Comparison of ENCODE assay signal across 18 mouse cellular contexts in the genomic region with DNA sequence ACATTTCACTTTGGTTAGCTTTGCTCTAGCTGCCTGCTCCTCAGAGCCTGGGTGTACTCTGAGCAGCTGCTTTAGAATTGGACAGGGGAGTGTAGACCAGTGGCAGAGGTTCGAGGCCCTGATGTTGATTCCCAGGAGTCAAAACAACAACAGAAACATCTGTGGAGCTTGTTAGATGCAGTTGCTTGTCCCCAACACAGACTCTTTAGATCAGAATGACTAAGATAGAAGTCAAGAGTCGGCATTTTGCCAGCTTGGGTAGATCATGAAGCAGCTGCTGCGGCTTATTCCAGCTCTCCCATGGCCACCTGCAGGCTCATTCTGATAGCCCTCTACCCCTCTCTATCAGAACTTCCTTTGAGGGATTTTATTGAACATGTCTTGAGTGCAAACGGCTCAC.
"Had no signal": no experiment of that assay in that cellular context is flagged by ENCODE, and none has a peak within 500 bp of the region (broad histone marks: within the 10 kb centered on the region; RNA-seq: fewer than 3 reads in every experiment).

No protein-coding gene starts in this region.

- DNase-seq: liver, postnatal 0 days; lung, adult 2 months; lung, postnatal 14 days; lung, postnatal 36 days; right cerebral cortex, postnatal 25 days; right cerebral cortex, postnatal 4 days; thymus, adult 2 months; thymus, postnatal 25 days had no signal

- ATAC-seq: liver, postnatal 0 days; lung, postnatal 0 days; midbrain, embryonic 15.5 days had no signal

- H3K36me3 ChIP-seq: liver, embryonic 15.5 days; lung, embryonic 15.5 days; midbrain, embryonic 12.5 days; midbrain, embryonic 15.5 days; neural tube, embryonic 12.5 days; stomach, embryonic 15.5 days had no signal

- H3K27ac ChIP-seq: liver, embryonic 15.5 days; lung, embryonic 15.5 days; macrophage; midbrain, embryonic 12.5 days; midbrain, embryonic 15.5 days; neural tube, embryonic 12.5 days; stomach, embryonic 15.5 days; stomach, postnatal 0 days had no signal

- H3K9ac ChIP-seq: liver, embryonic 15.5 days; liver, postnatal 0 days; lung, embryonic 15.5 days; midbrain, embryonic 12.5 days; midbrain, embryonic 15.5 days; neural tube, embryonic 12.5 days; stomach, embryonic 15.5 days had no signal

- H3K4me3 ChIP-seq: liver, embryonic 15.5 days; lung, embryonic 15.5 days; megakaryocyte, embryonic 14.5 days; midbrain, embryonic 12.5 days; midbrain, embryonic 15.5 days; neural tube, embryonic 12.5 days; stomach, embryonic 15.5 days had no signal

- H3K4me1 ChIP-seq: liver, embryonic 15.5 days; megakaryocyte, embryonic 14.5 days; midbrain, embryonic 15.5 days had no signal

- H3K9me3 ChIP-seq: liver, embryonic 15.5 days; lung, embryonic 15.5 days; megakaryocyte, embryonic 14.5 days; midbrain, embryonic 12.5 days; midbrain, embryonic 15.5 days; neural tube, embryonic 12.5 days; stomach, embryonic 15.5 days had no signal

- H3K4me2 ChIP-seq: liver, embryonic 15.5 days; lung, embryonic 15.5 days; midbrain, embryonic 12.5 days; midbrain, embryonic 15.5 days; neural tube, embryonic 12.5 days; stomach, embryonic 15.5 days had no signal

- H3K27me3 ChIP-seq: liver, embryonic 15.5 days; lung, embryonic 15.5 days; midbrain, embryonic 12.5 days; midbrain, embryonic 15.5 days; neural tube, embryonic 12.5 days; stomach, embryonic 15.5 days had no signal
